In the genomic region with DNA sequence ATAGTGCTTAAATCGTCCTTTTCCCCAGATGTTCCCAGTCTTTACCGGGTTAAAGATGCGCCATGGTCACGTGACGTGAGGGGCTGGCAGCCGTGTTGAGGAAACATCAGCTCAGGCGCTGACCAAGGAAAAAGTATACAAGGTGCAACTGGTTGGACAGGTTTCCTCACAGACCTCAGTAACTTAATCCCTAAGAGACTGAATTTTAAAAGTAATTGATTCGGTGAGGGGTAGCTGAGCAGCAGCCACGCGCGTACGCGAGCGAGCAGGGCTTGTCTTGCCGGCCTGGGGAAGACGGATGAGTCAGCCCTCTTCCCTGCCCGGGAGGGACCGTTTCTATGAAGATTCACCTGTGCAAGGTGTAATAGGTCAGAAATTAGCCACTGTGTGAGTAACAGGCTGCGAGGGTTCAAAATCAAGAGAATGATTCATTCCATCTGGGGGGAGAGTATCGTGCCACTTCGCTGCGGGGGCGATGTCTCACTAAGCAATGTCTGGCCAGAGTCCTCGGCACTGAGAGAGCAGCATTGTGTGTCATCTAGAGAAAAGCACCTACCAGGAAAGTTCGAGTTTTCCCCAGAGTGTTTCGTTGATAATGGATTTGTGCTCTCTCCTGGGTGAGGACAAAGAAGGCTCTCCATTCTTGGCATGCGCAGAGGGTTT, we compare ENCODE assay signal across 9 mouse cellular contexts. TPM values are rescaled to one million over a fixed set of nuclear protein-coding genes. Genes with fewer than 3 reads are reported as not detected.
DNase-seq lines count a peak whose midpoint lies in the region; ATAC-seq and TF ChIP-seq lines count a peak whose summit lies in the region.
"Had no signal": no experiment of that assay in that cellular context is flagged by ENCODE, and none has a peak within 500 bp of the region (broad histone marks: within the 10 kb centered on the region; RNA-seq: fewer than 3 reads in every experiment).

No protein-coding gene starts in this region.

- no peak overlapping the region for H3K9ac ChIP-seq in liver, embryonic 11.5 days (ENCODE audit: low read depth, low read length)
- peak overlapping the region; percentile 56 for H3K9ac ChIP-seq in embryonic facial prominence, embryonic 14.5 days (ENCODE audit: low read depth, low read length)
- 0 out of 2 replicates have a peak overlapping the region, but pooled peaks have one; percentile 32 for H3K9ac ChIP-seq in intestine, postnatal 0 days (ENCODE audit: low read depth, low read length)
- H3K9ac ChIP-seq in lung, embryonic 16.5 days (ENCODE audit: low read length): peak overlapping the region; percentile 60

- H3K9me3 ChIP-seq in liver, embryonic 11.5 days (ENCODE audit: control insufficient read depth, low read length): no peaks in the 10 kb centered on the region
- H3K9me3 ChIP-seq in embryonic facial prominence, embryonic 14.5 days (ENCODE audit: control insufficient read depth, low read length): no peaks in the 10 kb centered on the region
- H3K9me3 ChIP-seq in intestine, postnatal 0 days (ENCODE audit: control insufficient read depth): no peaks in the 10 kb centered on the region
- H3K9me3 ChIP-seq in lung, embryonic 16.5 days (ENCODE audit: control insufficient read depth, low read length): no peaks in the 10 kb centered on the region

- peak overlapping the region; percentile 36 for H3K4me3 ChIP-seq in liver, embryonic 11.5 days (ENCODE audit: low read depth, low read length)
- H3K4me3 ChIP-seq in embryonic facial prominence, embryonic 14.5 days (ENCODE audit: low read depth, low read length): peak overlapping the region; percentile 35
- H3K4me3 ChIP-seq in intestine, postnatal 0 days (ENCODE audit: low read depth, low read length): peak overlapping the region; percentile 13; the same call in 1 of the 2 replicates
- peak overlapping the region; percentile 39 for H3K4me3 ChIP-seq in lung, embryonic 16.5 days (ENCODE audit: low read length)

- no peak for DNase-seq in liver, embryonic 11.5 days (ENCODE audit: low spot score)
- DNase-seq in liver: no peak
- DNase-seq in embryonic facial prominence, embryonic 14.5 days (ENCODE audit: low spot score): peak; percentile 88
- peak; percentile 28 for DNase-seq in urinary bladder, postnatal 25 days (ENCODE audit: low spot score)
- DNase-seq in adrenal gland, adult 8-10 months: no peak

- peak overlapping the region; percentile 55 for H3K4me2 ChIP-seq in liver, embryonic 11.5 days
- H3K4me2 ChIP-seq in embryonic facial prominence, embryonic 14.5 days (ENCODE audit: low read depth, low read length): peak overlapping the region; percentile 61
- H3K4me2 ChIP-seq in intestine, postnatal 0 days (replicated peaks; ENCODE audit: low read depth): peak overlapping the region; percentile 56
- peak overlapping the region; percentile 60 for H3K4me2 ChIP-seq in lung, embryonic 16.5 days (ENCODE audit: low read depth, low read length)

- H3K4me1 ChIP-seq in liver, embryonic 11.5 days (replicated peaks; ENCODE audit: control insufficient read depth, insufficient read depth, low read length): no peaks in the 10 kb centered on the region; the same call in 1 of the 2 replicates
- H3K4me1 ChIP-seq in embryonic facial prominence, embryonic 14.5 days (ENCODE audit: control insufficient read depth, insufficient read depth, low read length): 0 out of 2 replicates have a peak, but pooled peaks cover 4% of the 10 kb centered on the region
- 0 out of 2 replicates have a peak, but pooled peaks cover 3% of the 10 kb centered on the region for H3K4me1 ChIP-seq in intestine, postnatal 0 days (replicated peaks; ENCODE audit: control insufficient read depth, insufficient read depth, low read length)
- H3K4me1 ChIP-seq in lung, embryonic 16.5 days (replicated peaks; ENCODE audit: control insufficient read depth, insufficient read depth, low read length): peaks cover 24% of the 10 kb centered on the region

- 31% methylated on average over 27 of the region's 27 CpGs for WGBS in liver, embryonic 11.5 days
- WGBS in embryonic facial prominence, embryonic 14.5 days: 30% methylated on average over 27 of the region's 27 CpGs
- 11% methylated on average over 27 of the region's 27 CpGs for WGBS in intestine, postnatal 0 days
- WGBS in lung, embryonic 16.5 days: 19% methylated on average over 27 of the region's 27 CpGs

- H3K27me3 ChIP-seq in liver, embryonic 11.5 days (replicated peaks; ENCODE audit: control insufficient read depth, insufficient read depth, low read length): no peaks in the 10 kb centered on the region
- no peaks in the 10 kb centered on the region for H3K27me3 ChIP-seq in embryonic facial prominence, embryonic 14.5 days (replicated peaks; ENCODE audit: control insufficient read depth, insufficient read depth, low read length)
- no peaks in the 10 kb centered on the region for H3K27me3 ChIP-seq in intestine, postnatal 0 days (replicated peaks; ENCODE audit: control insufficient read depth, insufficient read depth, low read length)
- no peaks in the 10 kb centered on the region for H3K27me3 ChIP-seq in lung, embryonic 16.5 days (ENCODE audit: control insufficient read depth, insufficient read depth, low read depth, low read length)

- no peaks in the 10 kb centered on the region for H3K36me3 ChIP-seq in liver, embryonic 11.5 days (ENCODE audit: control insufficient read depth, insufficient read depth, low read length)
- no peaks in the 10 kb centered on the region for H3K36me3 ChIP-seq in embryonic facial prominence, embryonic 14.5 days (ENCODE audit: control insufficient read depth, insufficient read depth, low read length)
- H3K36me3 ChIP-seq in intestine, postnatal 0 days (ENCODE audit: control insufficient read depth, insufficient read depth): no peaks in the 10 kb centered on the region
- H3K36me3 ChIP-seq in lung, embryonic 16.5 days (ENCODE audit: control insufficient read depth, insufficient read depth, low read length): no peaks in the 10 kb centered on the region

- TF ChIP-seq CTCF in intestine, postnatal 0 days (IDR thresholded peaks at IDR 0.05; ENCODE audit: low read depth): no peak

- no peak overlapping the region for H3K27ac ChIP-seq in liver, embryonic 11.5 days (ENCODE audit: low read depth, low read length)
- peak overlapping the region; percentile 63; the same call in 1 of the 2 replicates for H3K27ac ChIP-seq in embryonic facial prominence, embryonic 14.5 days (replicated peaks; ENCODE audit: low read depth, low read length)
- peak overlapping the region; percentile 83 for H3K27ac ChIP-seq in intestine, postnatal 0 days (ENCODE audit: low read depth, low read length)
- H3K27ac ChIP-seq in lung, embryonic 16.5 days (ENCODE audit: low read length): peak overlapping the region; percentile 82
- H3K27ac ChIP-seq: macrophage had no signal

- no peak for ATAC-seq in liver, embryonic 11.5 days (replicated peaks; ENCODE audit: low FRiP score)
- ATAC-seq in embryonic facial prominence, embryonic 14.5 days (ENCODE audit: low read depth): peak; percentile 50
- ATAC-seq in intestine, postnatal 0 days: peak; percentile 29
- ATAC-seq in lung, embryonic 16.5 days (ENCODE audit: low read depth): peak; percentile 15; the same call in 1 of the 2 replicates
- ATAC-seq in megakaryocyte progenitor cell, adult 5-6 weeks (replicated peaks; ENCODE audit: poor library complexity): no peak

RNA-seq across cellular contexts. Expression of a gene that starts 26.1 kb away (rescaled TPM):
- 12.7 and 12.9 TPM in 2 replicates for polyA plus RNA-seq in liver, embryonic 11.5 days (2014; fragmentation: Nextera tagmentation; extraction: Ambion mirVana)
- polyA plus RNA-seq in embryonic facial prominence, embryonic 14.5 days (2014; fragmentation: Nextera tagmentation; extraction: Ambion mirVana): 88.9 and 110 TPM in 2 replicates
- polyA plus RNA-seq in intestine, postnatal 0 days (2015; fragmentation: Nextera tagmentation; extraction: Ambion mirVana): 1,279 and 1,318 TPM in 2 replicates
- polyA plus RNA-seq in lung, embryonic 16.5 days (2015; fragmentation: Nextera tagmentation; extraction: Ambion mirVana): 356 TPM in 2 replicates
- total RNA-seq in megakaryocyte progenitor cell, adult 5-6 weeks (2015): not detected in 2 replicates
- 0.34 TPM in 1 of 2 replicates, not detected in the other for total RNA-seq in megakaryocyte progenitor cell, adult 5-6 weeks (2017)
- total RNA-seq in adrenal gland, adult 8-10 months (2022): under 1 TPM in 2 of 4 experiments, not detected in 2; 0.32 to 0.56 TPM
- polyA plus RNA-seq: macrophage had no signal

Comparison
In these comparisons a context has a peak if more than half of its experiments do, and no peak if none do; other contexts are left out.
1. ATAC-seq: peak in embryonic facial prominence, embryonic 14.5 days (single experiment), intestine, postnatal 0 days (single experiment) and lung, embryonic 16.5 days (single experiment); none in liver, embryonic 11.5 days (single experiment) and megakaryocyte progenitor cell, adult 5-6 weeks (single experiment).
2. DNase-seq: peak in embryonic facial prominence, embryonic 14.5 days (single experiment) and urinary bladder, postnatal 25 days (single experiment); none in liver, embryonic 11.5 days (single experiment), liver (single experiment) and adrenal gland, adult 8-10 months (single experiment).
3. Peak in every context shown above with its lines, with median percentiles within 50 percentile points of each other: H3K4me2 ChIP-seq and H3K4me3 ChIP-seq.